In genomic region chr19:6306137-6306551, GRCm38 (mm10) we compare ENCODE assay signal across 8 mouse cellular contexts. TPM values are rescaled to one million over a fixed set of nuclear protein-coding genes. Genes with fewer than 3 reads are reported as not detected.
DNase-seq lines count a peak whose midpoint lies in the region; ATAC-seq and TF ChIP-seq lines count a peak whose summit lies in the region.

Gene Cdc42bpg (plus strand): TSS chr19:6306456.

- H3K4me2 ChIP-seq in forebrain, embryonic 15.5 days (replicated peaks): peak within 1 kb of the TSS; percentile 67
- peak within 1 kb of the TSS; percentile 79 for H3K4me2 ChIP-seq in limb, embryonic 12.5 days
- H3K4me2 ChIP-seq in midbrain, embryonic 12.5 days (replicated peaks): peak within 1 kb of the TSS; percentile 74

- in situ Hi-C loops in Patski (cut with MboI; ENCODE audit: low pct_unique_long_range_greater_than_20kb): loop anchor here (5.0 kb wide), 1 partner anchor 34 kb away; no protein-coding TSS in a partner anchor

- POLR2A ChIA-PET in Patski (lab: Charles Lee): no interaction called here

- DNase-seq in Patski (ENCODE audit: low read depth, low spot score): no peak
- DNase-seq in cerebellum, adult 18-20 months: peak; percentile 94
- peak; percentile 82 to 93 for DNase-seq in spleen, adult 18-20 months

- H3K36me3 ChIP-seq in forebrain, embryonic 15.5 days: no peaks in the 10 kb centered on the region
- H3K36me3 ChIP-seq in limb, embryonic 12.5 days: peaks cover 19% of the 10 kb centered on the region; the same call in 1 of the 2 replicates
- no peaks in the 10 kb centered on the region for H3K36me3 ChIP-seq in midbrain, embryonic 12.5 days

- H3K4me1 ChIP-seq in forebrain, embryonic 15.5 days: peaks cover 11% of the 10 kb centered on the region
- H3K4me1 ChIP-seq in limb, embryonic 12.5 days (replicated peaks): peaks cover 19% of the 10 kb centered on the region
- peaks cover 7% of the 10 kb centered on the region; the same call in 1 of the 2 replicates for H3K4me1 ChIP-seq in midbrain, embryonic 12.5 days

- WGBS in forebrain, embryonic 15.5 days: under 1% methylated on average over 30 of the region's 38 CpGs
- 2% methylated on average over 37 of the region's 38 CpGs for WGBS in limb, embryonic 12.5 days
- WGBS in midbrain, embryonic 12.5 days: under 1% methylated on average over 38 of the region's 38 CpGs

- TF ChIP-seq CTCF in Patski (IDR thresholded peaks at IDR 0.05): no peak

- CTCF ChIA-PET in Patski (lab: Charles Lee): interaction anchor here (1.1 to 1.6 kb wide), 5 partner anchors 18 to 57 kb away, joined by 3 to 8 read pairs (median 5); partner anchors contain the start of gene Ehd1

- H3K9ac ChIP-seq in forebrain, embryonic 15.5 days (replicated peaks): peak within 1 kb of the TSS; percentile 50
- peak within 1 kb of the TSS; percentile 61 for H3K9ac ChIP-seq in limb, embryonic 12.5 days (replicated peaks)
- H3K9ac ChIP-seq in midbrain, embryonic 12.5 days (replicated peaks): peak within 1 kb of the TSS; percentile 65

- peak; percentile 61 for ATAC-seq in Patski
- ATAC-seq in forebrain, embryonic 15.5 days (replicated peaks): peak; percentile 72
- ATAC-seq in hematopoietic stem cell, adult 5-6 weeks (replicated peaks in 1 of 2; ENCODE audit: insufficient read depth in 1 of 2, low FRiP score in 2 of 2, low TSS enrichment in 1 of 2, low read depth in 1 of 2, poor library complexity in 2 of 2, severe bottlenecking in 2 of 2): peak; percentile 42 to 63
- peak; percentile 73 for ATAC-seq in limb, embryonic 12.5 days (ENCODE audit: insufficient number of reproducible peaks, insufficient read depth, low FRiP score, low TSS enrichment, low read depth)
- peak; percentile 74 for ATAC-seq in midbrain, embryonic 12.5 days (ENCODE audit: low FRiP score, low read depth)
- no peak for ATAC-seq in frontal cortex, adult (ENCODE audit: low TSS enrichment)

- no peaks in the 10 kb centered on the region for H3K9me3 ChIP-seq in forebrain, embryonic 15.5 days
- no peaks in the 10 kb centered on the region for H3K9me3 ChIP-seq in limb, embryonic 12.5 days
- no peaks in the 10 kb centered on the region for H3K9me3 ChIP-seq in midbrain, embryonic 12.5 days

- H3K27me3 ChIP-seq in Patski: no peaks in the 10 kb centered on the region
- no peaks in the 10 kb centered on the region for H3K27me3 ChIP-seq in forebrain, embryonic 15.5 days
- no peaks in the 10 kb centered on the region for H3K27me3 ChIP-seq in limb, embryonic 12.5 days
- H3K27me3 ChIP-seq in midbrain, embryonic 12.5 days: 0 out of 2 replicates have a peak, but pooled peaks cover 10% of the 10 kb centered on the region

- H3K4me3 ChIP-seq in forebrain, embryonic 15.5 days: peak within 1 kb of the TSS; percentile 53
- H3K4me3 ChIP-seq in limb, embryonic 12.5 days (replicated peaks): peak within 1 kb of the TSS; percentile 76
- peak within 1 kb of the TSS; percentile 68 for H3K4me3 ChIP-seq in midbrain, embryonic 12.5 days

- peak within 1 kb of the TSS; percentile 38; the same call in 1 of the 2 replicates for H3K27ac ChIP-seq in forebrain, embryonic 15.5 days (replicated peaks)
- H3K27ac ChIP-seq in limb, embryonic 12.5 days: peak within 1 kb of the TSS; percentile 75; the same call in 1 of the 2 replicates
- 0 out of 2 replicates have a peak within 1 kb of the TSS, but pooled peaks have one; percentile 35 for H3K27ac ChIP-seq in midbrain, embryonic 12.5 days (replicated peaks)

RNA-seq across cellular contexts. Expression of gene Cdc42bpg, which starts in this region (rescaled TPM):
- 41.2 TPM for polyA plus RNA-seq in Patski (2021)
- 0.31 and 0.67 TPM in 2 replicates for polyA plus RNA-seq in forebrain, embryonic 15.5 days (2015; fragmentation: Nextera tagmentation; extraction: Ambion mirVana)
- 2.9 and 4.3 TPM in 2 replicates for total RNA-seq in hematopoietic stem cell, adult 5-6 weeks (2017)
- 0.69 and 0.96 TPM in 2 replicates for polyA plus RNA-seq in limb, embryonic 12.5 days (2016; fragmentation: Nextera tagmentation; extraction: Ambion mirVana)
- polyA plus RNA-seq in midbrain, embryonic 12.5 days (2016; fragmentation: Nextera tagmentation; extraction: Ambion mirVana): 0.29 and 0.37 TPM in 2 replicates

Comparison
In these comparisons a context has a peak if more than half of its experiments do, and no peak if none do; other contexts are left out.
1. RNA of gene Cdc42bpg (polyA plus RNA-seq): 41.2 TPM in Patski (single experiment); 0.69 to 0.96 TPM in limb, embryonic 12.5 days, 0.31 to 0.67 TPM in forebrain, embryonic 15.5 days and 0.29 to 0.37 TPM in midbrain, embryonic 12.5 days; every median in the first group is over 10 times any median in the second.
2. Peak in ATAC-seq, H3K4me3 ChIP-seq, H3K27ac ChIP-seq, H3K9ac ChIP-seq and H3K4me2 ChIP-seq in forebrain, embryonic 15.5 days; RNA of the gene not detected or under 1 TPM.
3. Peak in ATAC-seq, H3K4me3 ChIP-seq, H3K27ac ChIP-seq, H3K9ac ChIP-seq and H3K4me2 ChIP-seq in limb, embryonic 12.5 days; RNA of the gene not detected or under 1 TPM.
4. Peak in ATAC-seq, H3K4me3 ChIP-seq, H3K27ac ChIP-seq, H3K9ac ChIP-seq and H3K4me2 ChIP-seq in midbrain, embryonic 12.5 days; RNA of the gene not detected or under 1 TPM.
5. Peak in every context shown above with its lines, with median percentiles within 50 percentile points of each other: H3K27ac ChIP-seq, H3K4me2 ChIP-seq, H3K4me3 ChIP-seq and H3K9ac ChIP-seq.